Mouse (Mus musculus) kidney, embryonic 14.5 days (tissue): ENCODE measurements around the gene Gm12355. TPM values are rescaled to one million over a fixed set of nuclear protein-coding genes. Genes with fewer than 3 reads are reported as not detected.

Source experiments
- ATAC-seq: fragments of 200-750 bp; cut with Nextera tagmentation; 2 replicates; pipeline ENCODE4 v1.8.0; 2017; ENCODE audit warnings: moderate number of reproducible peaks, mild to moderate bottlenecking, moderate TSS enrichment, moderate library complexity; ENCODE audit not compliant: low FRiP score, low TSS enrichment
- H3K27ac ChIP-seq: fragments of 300-500 bp; sonication (generic); 2 replicates; pipeline ENCODE4 v1.5.1; 2014; ENCODE audit warnings: low read depth, mild to moderate bottlenecking, low read length, moderate library complexity, mixed read lengths
- H3K27me3 ChIP-seq: fragments of 300-500 bp; sonication (generic); 2 replicates; pipeline ENCODE4 v1.6.1; 2014; ENCODE audit warnings: mild to moderate bottlenecking, low read length; ENCODE audit not compliant: control insufficient read depth, insufficient read depth
- H3K36me3 ChIP-seq: fragments of 300-500 bp; sonication (generic); 2 replicates; pipeline ENCODE4 v1.6.1; 2014; ENCODE audit warnings: low read length, mixed read lengths; ENCODE audit not compliant: control insufficient read depth, insufficient read depth
- H3K4me1 ChIP-seq: fragments of 300-500 bp; sonication (generic); 2 replicates; pipeline ENCODE4 v1.6.1; 2014; ENCODE audit warnings: low read length, mixed read lengths; ENCODE audit not compliant: control insufficient read depth, insufficient read depth
- H3K4me2 ChIP-seq: fragments of 300-500 bp; sonication (generic); replicated peaks from 2 replicates; pipeline ENCODE4 v1.6.1; 2014; ENCODE audit warnings: low read depth, mild to moderate bottlenecking, low read length
- H3K4me3 ChIP-seq: fragments of 300-500 bp; sonication (generic); 2 replicates; pipeline ENCODE4 v1.5.1; 2014; ENCODE audit warnings: mild to moderate bottlenecking, low read length
- H3K9ac ChIP-seq: fragments of 300-500 bp; sonication (generic); 2 replicates; pipeline ENCODE4 v1.6.1; 2014; ENCODE audit warnings: low read depth, mild to moderate bottlenecking, low read length, moderate library complexity
- H3K9me3 ChIP-seq: fragments of 300-500 bp; sonication (generic); 2 replicates; pipeline ENCODE4 v1.6.1; 2016; ENCODE audit warnings: low read length; ENCODE audit not compliant: control insufficient read depth
- WGBS: fragments of 180-500 bp; shearing (Covaris S2); extraction: QIAGEN DNeasy Blood & Tissue Kit; methylation state at CpG from one replicate; pipeline ENCODE4 v1.1.7; 2014; 5-methylcytosine and 5-hydroxymethylcytosine counted together
- polyA plus RNA-seq: library from polyadenylated mRNA; unstranded; fragments of >200 nt; fragmentation: Nextera tagmentation; extraction: Ambion mirVana; gene quantifications from 2 replicates; pipeline ENCODE4 v1.2.1, GENCODE M21; 2014

Gene Gm12355
- polyA plus RNA-seq, 1 experiment from 2014 or later: 1.2 TPM

DNA sequence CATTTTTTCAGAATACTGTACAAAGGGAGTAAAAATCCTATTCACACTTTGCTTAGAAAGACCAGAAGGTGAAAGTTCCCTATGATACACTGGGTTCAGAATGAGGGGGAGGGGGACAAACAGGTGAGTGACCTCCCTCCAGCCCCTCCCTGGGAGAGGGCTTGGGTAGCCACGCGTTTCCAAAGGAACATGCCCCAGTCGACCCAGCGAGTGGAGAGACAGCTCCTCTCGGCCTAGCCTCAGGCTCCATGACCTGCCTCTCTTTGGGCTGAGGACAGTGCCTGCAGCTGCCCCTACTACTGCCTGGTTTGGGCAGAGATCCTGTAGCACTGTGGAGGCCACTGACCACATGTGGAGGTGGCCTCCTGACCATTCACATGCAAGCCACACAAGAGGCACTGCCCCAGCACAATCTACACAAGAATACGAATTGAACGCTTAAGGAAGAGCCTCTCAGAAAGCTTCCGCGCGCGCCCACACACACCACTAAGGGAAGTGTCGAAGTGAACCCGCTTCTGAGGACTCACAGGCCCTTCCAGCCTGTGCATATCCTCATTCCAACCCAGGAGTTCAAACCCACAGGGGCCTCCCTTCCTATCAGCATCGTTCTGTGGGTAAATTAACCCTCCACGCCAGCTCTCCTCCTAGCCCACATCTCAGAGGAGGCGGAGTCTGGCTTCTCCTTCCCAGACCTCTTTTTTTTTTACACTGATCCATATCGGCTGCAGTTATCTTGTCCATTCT lies 44.0 kb downstream of the Gm12355 start:
- ATAC-seq: no peak
- WGBS: 73% methylated on average over 17 of the region's 17 CpGs
- H3K27me3 ChIP-seq: no peaks in the 10 kb centered on the region

DNA sequence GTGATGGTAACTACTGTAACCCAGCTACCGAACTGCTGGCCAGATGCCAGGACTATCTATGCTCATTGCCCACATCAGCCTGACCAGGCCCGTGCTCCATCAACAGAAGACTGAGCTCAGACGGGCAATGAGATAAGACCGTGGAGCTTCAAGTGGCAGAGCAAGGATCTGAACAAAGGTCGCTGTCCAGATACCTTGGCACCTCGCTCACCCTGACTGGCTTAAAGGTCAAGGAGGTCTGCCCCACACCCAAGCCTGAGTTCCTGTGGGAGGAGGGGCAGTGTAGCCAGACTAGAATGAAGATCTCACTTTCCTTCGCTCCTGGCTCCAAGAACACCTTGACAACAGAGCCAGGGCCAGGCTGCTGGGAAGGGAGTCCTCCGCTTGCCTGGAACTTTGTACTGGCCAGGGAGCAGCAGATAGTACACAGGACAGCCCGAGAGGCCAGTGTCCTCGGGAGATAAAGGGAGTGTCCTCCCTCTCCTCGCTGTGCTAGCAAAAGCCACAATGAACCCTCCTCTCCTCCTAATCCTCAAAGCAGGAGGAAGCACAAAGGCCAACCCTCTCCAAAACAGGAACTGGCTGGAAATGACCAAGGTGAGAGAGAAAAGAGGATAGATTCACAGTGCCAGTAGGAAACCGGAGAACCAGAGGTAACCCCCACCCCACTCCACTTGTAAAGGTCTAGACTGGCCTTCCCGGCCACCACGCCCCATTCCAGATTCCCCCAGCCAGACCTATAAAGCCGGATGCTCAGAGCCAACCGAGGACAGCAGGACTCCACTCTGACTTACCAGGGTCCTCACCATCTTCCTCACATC lies 45.0 kb downstream of the Gm12355 start:
- Histone ChIP-seq H3K4me1 (peaks cover 4% of the 10 kb centered on the region), H3K27me3 (no peaks in the 10 kb centered on the region), H3K9ac (no peak overlapping the region), H3K4me2 (no peak overlapping the region), H3K27ac (no peak overlapping the region), H3K36me3 (peaks cover 23% of the 10 kb centered on the region), H3K4me3 (no peak overlapping the region), H3K9me3 (no peaks in the 10 kb centered on the region)
- no peak for ATAC-seq
- 79% methylated on average over 16 of the region's 16 CpGs for WGBS

More for the DNA sequence above, 44.0 kb downstream of the Gm12355 start:
- Histone ChIP-seq H3K4me3 (no peak overlapping the region), H3K9me3 (no peaks in the 10 kb centered on the region), H3K27ac (no peak overlapping the region), H3K4me1 (peaks cover 11% of the 10 kb centered on the region), H3K36me3 (peaks cover 23% of the 10 kb centered on the region), H3K4me2 (no peak overlapping the region), H3K9ac (no peak overlapping the region)

DNA sequence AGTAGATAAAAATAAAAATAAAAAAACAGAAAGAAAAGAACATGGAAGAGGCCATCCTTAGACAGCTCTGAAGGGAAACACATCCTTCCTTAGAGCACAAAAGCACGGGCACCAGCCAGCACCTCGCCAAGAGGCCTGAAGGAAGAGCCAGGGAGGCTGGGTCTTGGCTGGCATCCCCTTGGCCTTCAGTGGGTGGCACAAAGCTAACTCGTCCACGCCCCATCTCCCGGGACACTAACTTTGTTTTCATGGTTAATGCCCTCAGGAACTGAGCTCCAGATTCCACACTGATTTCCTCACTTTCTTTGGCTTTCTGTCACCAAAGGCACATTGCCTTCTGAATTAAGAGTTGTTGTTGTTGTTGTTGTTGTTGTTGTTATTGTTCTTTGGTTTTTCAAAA lies 47.7 kb downstream of the Gm12355 start:
- H3K4me3 ChIP-seq: no peak overlapping the region
- no peaks in the 10 kb centered on the region for H3K9me3 ChIP-seq
- H3K4me1 ChIP-seq: no peaks in the 10 kb centered on the region
- 85% methylated on average over 5 of the region's 5 CpGs for WGBS
- no peak for ATAC-seq
- no peaks in the 10 kb centered on the region for H3K27me3 ChIP-seq
- H3K4me2 ChIP-seq: no peak overlapping the region
- H3K9ac ChIP-seq: no peak overlapping the region
- peaks cover 15% of the 10 kb centered on the region for H3K36me3 ChIP-seq
- no peak overlapping the region for H3K27ac ChIP-seq

Other genes starting within 250 kb of the Gm12355 start
- 1.3 and 2.3 TPM in 2 replicates for gene Tcap, start 241.8 kb downstream of the Gm12355 start, polyA plus RNA-seq
- 0.84 and 2.2 TPM in 2 replicates for gene Pnmt, start 239.2 kb downstream of the Gm12355 start, polyA plus RNA-seq
- 10.7 and 14.8 TPM in 2 replicates for gene Pgap3, start 225.2 kb downstream of the Gm12355 start, polyA plus RNA-seq
- 35.5 and 54.1 TPM in 2 replicates for gene Erbb2, start 213.2 kb downstream of the Gm12355 start, polyA plus RNA-seq
- gene Mien1, start 186.7 kb downstream of the Gm12355 start, polyA plus RNA-seq: 83.8 and 101 TPM in 2 replicates
- gene Grb7, start 179.3 kb downstream of the Gm12355 start, polyA plus RNA-seq: 52.3 and 66.8 TPM in 2 replicates
- 0.26 and 0.73 TPM in 2 replicates for gene Ikzf3, start 79.6 kb downstream of the Gm12355 start, polyA plus RNA-seq
- gene Zpbp2, start 74.6 kb downstream of the Gm12355 start, polyA plus RNA-seq: 0.30 and 0.61 TPM in 2 replicates
- gene Ormdl3, start 38.3 kb downstream of the Gm12355 start, polyA plus RNA-seq: 7.1 and 26.6 TPM in 2 replicates
- not detected in 2 replicates for gene Lrrc3c, start 27.4 kb downstream of the Gm12355 start, polyA plus RNA-seq
- gene Gsdma3, start 699 bp upstream of the Gm12355 start, polyA plus RNA-seq: not detected in 2 replicates
- not detected in 2 replicates for gene Gsdma2, start 21.1 kb upstream of the Gm12355 start, polyA plus RNA-seq
- gene Gsdma, start 38.7 kb upstream of the Gm12355 start, polyA plus RNA-seq: 0.16 TPM in 1 of 2 replicates, not detected in the other
- 181 and 187 TPM in 2 replicates for gene Psmd3, start 56.9 kb upstream of the Gm12355 start, polyA plus RNA-seq
- gene Csf3, start 75.6 kb upstream of the Gm12355 start, polyA plus RNA-seq: not detected in 2 replicates
- gene Med24, start 103.8 kb upstream of the Gm12355 start, polyA plus RNA-seq: 39.5 and 59.1 TPM in 2 replicates
- 28.0 and 31.8 TPM in 2 replicates for gene Thra, start 115.0 kb upstream of the Gm12355 start, polyA plus RNA-seq
- 1.6 and 2.6 TPM in 2 replicates for gene Nr1d1, start 149.7 kb upstream of the Gm12355 start, polyA plus RNA-seq
- 21.6 and 33.7 TPM in 2 replicates for gene Msl1, start 169.9 kb upstream of the Gm12355 start, polyA plus RNA-seq
- gene Casc3, start 179.2 kb upstream of the Gm12355 start, polyA plus RNA-seq: 28.1 and 43.1 TPM in 2 replicates
- 1.6 and 2.4 TPM in 2 replicates for gene Rapgefl1, start 211.1 kb upstream of the Gm12355 start, polyA plus RNA-seq
- gene Wipf2, start 238.0 kb upstream of the Gm12355 start, polyA plus RNA-seq: 6.5 and 6.7 TPM in 2 replicates